Mouse (Mus musculus) lung, adult 2 months (tissue): ENCODE measurements around the gene Ccr10.

Experiments
- CTCF ChIP-seq: fragments of 200-500 bp; IDR thresholded peaks from 2 replicates; pipeline ENCODE4 v1.5.1; 2011; ENCODE audit warnings: mild to moderate bottlenecking, low read length, control low read depth; ENCODE audit not compliant: insufficient read depth
- POLR2A ChIP-seq: fragments of 200-500 bp; IDR thresholded peaks from 2 replicates; pipeline ENCODE4 v1.6.1; 2011; ENCODE audit warnings: low read depth, mild to moderate bottlenecking, control low read depth, low read length, borderline replicate concordance; ENCODE audit errors: extremely low read depth

DNA sequence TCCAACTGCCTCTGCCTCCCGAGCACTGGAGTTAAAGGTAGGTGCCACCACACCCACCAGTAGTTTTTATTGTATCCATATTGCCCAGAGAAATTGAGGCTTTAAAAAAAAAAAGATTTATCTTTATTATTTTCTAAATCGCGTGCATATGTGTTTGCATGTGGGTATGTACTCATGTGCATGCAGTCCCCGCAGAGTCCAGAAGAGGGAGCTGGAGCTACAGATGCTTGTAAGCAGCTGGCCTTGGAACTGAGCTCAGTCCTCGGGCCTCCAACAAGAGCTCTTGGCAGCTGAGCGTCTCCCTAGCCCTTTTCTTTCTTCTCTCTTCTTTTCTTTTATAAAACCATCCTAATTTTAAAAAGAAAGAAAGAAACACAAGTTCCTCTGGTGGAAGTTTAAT lies 43.5 kb downstream of the Ccr10 start:
- TF ChIP-seq CTCF (peak; percentile 28; the same call in 1 of the 2 replicates), POLR2A (no peak)
